Mouse (Mus musculus): ENCODE measurements at regions not wholly inside any gene's neighbourhood (a gene's known extent, or its start where the extent isn't known, plus 50 kb on each side); places are given as distances from the start of the nearest gene placed in this dataset.

GRCm38 (mm10) chr12:68242683-68243082, 916.3 kb downstream of the Rps29 start:
- DNase-seq = no peak

GRCm38 (mm10) chr12:68231803-68232202, 927.2 kb downstream of the Rps29 start:
- DNase-seq = peak; percentile 9

GRCm38 (mm10) chr12:68217091-68217490, 941.9 kb downstream of the Rps29 start:
- DNase-seq = no peak

GRCm38 (mm10) chr12:68208302-68208701, 950.7 kb downstream of the Rps29 start:
- peak; percentile 5 for DNase-seq

- DNase-seq = no peak
Measured at GRCm38 (mm10) chr12:68183858-68184257, 961.5 kb upstream of the Mdga2 start.

GRCm38 (mm10) chr12:68161317-68161716, 939.0 kb upstream of the Mdga2 start:
- no peak for DNase-seq

GRCm38 (mm10) chr12:68148066-68148465, 925.7 kb upstream of the Mdga2 start:
- no peak for DNase-seq

GRCm38 (mm10) chr12:68139831-68140230, 917.5 kb upstream of the Mdga2 start:
- DNase-seq = no peak

- no peak for DNase-seq
Measured at GRCm38 (mm10) chr12:68131776-68132175, 909.4 kb upstream of the Mdga2 start.

- DNase-seq = no peak
Measured at GRCm38 (mm10) chr12:68115762-68116161, 893.4 kb upstream of the Mdga2 start.
